Mouse (Mus musculus) right cerebral cortex, postnatal 25 days (tissue): Measurements from ENCODE around the gene Unc5a.

ENCODE experiments used
- DNase-seq: peaks from one replicate; pipeline ENCODE4 v3.0.0; 2022

Gene Unc5a

DNA sequence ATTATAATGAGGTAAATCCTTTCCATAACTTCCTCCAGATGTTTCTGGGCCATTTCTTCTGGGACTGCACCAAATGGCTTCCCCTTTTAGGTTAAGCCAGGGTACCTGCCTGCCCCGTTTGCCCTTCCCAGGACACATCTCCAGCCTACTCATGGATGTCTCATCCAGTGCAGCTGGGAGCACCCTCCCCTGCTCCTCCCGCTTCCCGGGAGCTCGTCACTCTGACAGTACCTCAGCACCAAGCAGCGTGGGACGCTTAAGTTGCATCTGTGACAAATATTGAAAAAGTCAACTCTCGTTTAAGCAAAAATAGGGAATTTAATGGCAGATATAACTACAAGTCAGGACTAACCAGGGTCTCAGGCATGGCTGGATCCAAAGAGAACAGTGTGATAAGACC, 8.1 kb downstream of the Unc5a start:
- no peak for DNase-seq

DNA sequence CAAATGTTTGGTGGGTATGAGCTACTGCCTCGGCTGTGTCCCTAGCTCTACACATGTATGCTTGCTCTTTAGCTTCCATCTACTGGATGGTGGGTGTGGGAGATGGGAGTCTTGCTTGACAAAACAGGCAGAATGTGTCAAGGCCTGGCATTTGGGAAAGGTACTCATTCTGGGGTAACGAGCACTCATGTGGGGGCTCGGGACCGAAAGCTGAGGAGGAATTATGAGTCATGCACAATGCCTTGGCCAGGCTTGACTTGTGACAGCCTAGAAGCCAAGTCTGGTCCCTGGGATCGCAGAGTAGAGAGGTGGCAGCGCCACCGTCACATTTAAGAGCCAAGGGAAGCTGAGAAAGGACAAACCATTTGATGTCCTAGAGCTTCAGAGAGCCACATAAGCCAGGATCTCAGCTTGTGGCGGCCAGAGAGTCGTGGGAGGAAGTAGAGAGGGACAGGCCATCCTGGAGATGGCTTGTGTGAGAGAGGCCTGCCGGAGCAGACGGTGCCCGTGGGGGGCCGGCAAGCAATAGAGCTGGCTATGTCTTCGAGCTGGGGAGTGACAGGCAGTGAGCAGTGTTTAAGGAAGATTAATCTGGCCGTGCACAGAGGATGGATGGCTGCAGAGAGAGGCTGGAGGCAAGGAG, 10.0 kb downstream of the Unc5a start:
- DNase-seq = no peak

DNA sequence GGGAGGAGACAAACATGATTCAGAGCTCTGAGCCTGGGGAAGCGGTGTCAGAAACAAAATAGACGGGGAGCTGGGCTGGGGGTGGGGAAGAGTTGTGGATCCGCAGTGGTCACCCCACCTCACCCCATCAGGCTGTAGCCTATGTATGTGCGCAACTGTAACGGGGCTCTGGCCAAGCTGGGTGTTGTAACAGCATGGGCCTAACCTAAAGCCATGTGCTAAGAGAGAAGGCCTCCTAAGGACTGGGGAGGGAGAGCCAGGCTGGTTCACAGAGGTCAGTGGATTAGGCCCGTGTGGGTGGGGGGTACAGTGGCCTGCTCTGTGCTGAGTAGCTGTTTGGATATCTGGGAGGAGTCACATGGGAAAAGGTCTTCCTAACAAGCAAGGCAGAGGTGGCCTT, 10.6 kb downstream of the Unc5a start:
- no peak for DNase-seq

DNA sequence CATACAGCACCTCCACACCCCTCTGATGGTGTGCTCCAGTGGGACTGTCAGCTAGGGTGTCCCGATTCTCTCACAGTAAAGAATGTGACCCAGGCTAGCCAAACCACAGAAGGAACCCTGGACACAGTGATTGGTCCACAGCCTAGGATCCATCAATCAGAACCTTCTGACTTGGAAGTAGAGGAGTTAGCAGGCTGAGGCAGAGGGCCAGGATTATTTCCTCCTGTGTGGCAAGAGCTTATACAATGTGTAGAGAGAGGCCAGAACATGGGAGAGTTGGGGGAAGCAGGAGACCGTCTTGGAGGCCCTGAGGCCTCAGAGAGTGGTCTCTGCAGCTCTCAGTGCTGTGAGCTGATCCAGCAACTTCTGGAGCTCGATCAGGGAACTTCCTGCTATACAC, 11.3 kb downstream of the Unc5a start:
- DNase-seq = no peak

DNA sequence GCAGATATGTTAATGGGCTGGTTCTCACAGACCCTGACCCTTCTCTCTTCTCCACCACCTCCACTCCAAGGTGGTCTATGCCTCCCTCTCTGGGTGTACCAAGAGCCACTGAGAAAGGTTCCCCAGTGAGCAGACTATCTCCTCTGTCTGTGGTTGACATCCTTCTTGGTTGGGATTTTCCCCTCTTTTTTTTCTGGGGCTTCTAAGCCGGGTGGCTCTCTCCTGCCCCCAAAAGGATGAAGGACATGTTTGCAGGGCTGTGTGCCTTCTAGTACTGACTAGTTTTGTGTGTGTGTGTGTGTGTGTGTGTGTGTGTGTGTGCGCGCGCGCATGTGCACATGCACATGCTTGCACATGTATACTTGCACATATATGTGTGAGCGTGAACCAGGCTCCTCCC, 16.0 kb downstream of the Unc5a start:
- DNase-seq = no peak

DNA sequence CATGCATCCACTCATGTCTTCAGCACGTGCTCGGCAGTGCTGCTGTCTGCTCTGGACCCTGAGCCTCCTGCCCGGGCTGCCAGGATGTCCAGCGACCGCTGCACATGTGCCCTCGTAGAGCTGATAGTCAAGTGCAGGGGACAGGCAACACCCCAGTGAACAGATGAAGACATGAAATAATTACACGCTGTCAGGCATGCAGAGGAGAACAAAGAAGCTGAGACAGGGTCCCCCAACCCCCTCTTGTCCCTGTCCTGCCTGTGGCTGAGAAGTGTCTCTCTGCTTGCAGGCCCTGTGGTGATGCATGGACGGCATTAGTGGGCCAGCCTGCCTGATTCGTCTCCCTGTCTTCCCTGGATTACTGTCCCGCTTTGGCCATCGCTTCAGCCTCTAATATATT, 18.3 kb downstream of the Unc5a start:
- DNase-seq = no peak

DNA sequence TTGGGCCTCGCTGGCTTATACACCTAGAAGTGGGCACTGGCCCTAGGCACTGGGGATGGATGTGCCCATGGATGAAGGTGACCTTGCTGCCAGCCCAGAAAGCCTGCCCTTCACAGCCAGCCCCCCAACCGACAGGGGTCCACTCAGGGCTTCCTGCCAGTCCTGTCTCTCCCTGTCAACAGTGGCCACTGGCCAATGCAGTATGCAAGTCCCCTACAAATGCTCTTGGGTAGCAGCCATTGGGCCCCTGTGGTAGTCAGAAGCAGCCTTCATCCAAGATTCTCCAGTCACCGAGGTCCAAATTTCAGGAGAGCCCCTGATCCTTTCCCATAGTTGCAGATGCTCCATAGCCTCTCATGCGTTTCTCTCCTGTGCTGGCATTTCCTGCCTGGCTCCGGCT, 19.4 kb downstream of the Unc5a start:
- DNase-seq = no peak

DNA sequence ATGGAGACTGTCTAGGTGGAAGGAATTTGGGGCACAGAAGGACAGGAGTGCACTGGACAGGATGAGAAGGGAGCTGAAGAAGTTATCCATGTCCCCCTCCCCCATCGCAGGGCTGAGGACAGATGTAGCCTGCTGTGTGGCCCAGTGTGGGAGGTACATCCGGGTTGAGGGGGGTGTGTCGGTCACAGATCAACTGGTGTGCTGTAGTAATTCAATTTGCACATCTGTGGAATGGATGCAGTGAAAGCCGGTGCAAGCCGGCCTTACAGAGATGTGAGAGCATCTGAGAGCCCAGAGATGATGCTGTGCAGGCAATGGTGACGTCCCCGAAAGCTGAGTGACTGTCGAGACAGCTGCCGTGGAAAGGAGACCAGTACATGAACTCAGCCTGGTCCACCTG, 20.3 kb downstream of the Unc5a start:
- DNase-seq = no peak

DNA sequence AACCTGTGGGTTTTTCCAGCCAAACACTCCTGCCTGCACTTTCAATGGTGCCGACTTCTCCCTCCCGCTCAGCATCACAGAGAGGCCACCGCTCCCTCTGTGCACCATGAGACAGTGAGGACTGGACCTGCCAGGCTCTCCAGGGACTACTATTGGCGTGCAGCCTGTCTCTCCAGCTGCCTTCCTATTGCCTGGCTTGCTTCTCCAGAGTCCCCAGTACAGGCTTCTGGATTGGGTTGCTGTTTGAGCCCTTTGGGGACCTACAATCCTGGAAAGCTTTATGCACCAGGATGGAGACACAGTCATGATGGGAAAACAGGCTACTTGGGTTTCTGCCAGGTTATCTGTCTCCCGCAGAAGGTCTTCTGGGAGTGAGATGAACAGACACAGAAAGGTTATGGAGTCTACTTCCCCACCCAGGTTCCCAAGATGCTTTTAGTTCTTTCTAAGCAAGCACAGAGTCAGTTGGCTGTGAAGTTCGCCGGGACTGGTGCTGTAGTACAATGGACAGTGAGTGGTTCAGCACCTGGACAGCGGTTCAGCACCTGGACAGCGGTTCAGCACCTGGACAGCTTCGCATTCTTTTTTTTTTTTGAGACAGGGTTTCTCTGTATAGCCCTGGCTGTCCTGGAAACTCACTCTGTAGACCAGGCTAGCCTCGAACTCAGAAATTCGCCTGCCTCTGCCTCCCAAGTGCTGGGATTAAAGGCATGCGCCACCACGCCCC, 21.5 kb downstream of the Unc5a start:
- DNase-seq = no peak

DNA sequence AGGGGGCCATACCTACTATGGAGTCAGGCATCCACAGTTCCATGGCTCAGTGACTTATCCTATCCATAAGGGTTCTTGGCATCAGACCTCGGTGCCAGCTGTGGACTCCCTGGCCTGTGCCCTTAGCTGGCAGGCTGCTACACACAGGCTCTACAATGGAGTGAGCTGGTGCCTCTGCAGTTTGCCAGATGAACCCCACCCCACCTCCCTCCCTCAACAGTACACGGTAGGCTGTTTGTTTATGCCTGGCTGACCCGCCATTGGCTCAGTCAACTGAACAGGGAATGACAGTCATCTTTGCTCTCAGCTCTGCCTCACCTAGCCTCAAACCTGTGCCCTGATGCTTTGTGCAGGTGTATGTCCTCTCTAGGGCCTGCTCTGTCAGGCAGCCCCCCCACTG, 26.3 kb downstream of the Unc5a start:
- no peak for DNase-seq

DNA sequence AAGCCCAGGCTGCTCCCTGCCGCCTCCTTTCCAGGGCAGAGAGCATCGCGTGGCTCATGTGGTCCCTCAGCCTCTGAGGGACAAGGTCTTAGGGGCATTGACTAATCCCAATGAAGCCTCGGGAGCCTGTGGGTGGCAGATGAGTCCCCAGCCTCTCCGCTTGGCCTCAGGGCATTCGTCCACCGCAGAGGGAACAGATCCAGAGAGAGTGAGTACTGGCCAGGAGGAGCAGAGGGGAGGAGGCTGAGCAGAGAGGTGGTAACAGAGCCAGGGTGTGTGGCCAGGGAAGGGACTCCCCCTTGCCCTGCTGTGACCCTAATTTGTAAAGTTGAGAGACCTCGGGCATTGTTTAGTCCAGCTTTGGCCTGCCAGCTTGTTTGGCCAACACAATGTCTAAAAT, 29.6 kb downstream of the Unc5a start:
- DNase-seq = no peak

DNA sequence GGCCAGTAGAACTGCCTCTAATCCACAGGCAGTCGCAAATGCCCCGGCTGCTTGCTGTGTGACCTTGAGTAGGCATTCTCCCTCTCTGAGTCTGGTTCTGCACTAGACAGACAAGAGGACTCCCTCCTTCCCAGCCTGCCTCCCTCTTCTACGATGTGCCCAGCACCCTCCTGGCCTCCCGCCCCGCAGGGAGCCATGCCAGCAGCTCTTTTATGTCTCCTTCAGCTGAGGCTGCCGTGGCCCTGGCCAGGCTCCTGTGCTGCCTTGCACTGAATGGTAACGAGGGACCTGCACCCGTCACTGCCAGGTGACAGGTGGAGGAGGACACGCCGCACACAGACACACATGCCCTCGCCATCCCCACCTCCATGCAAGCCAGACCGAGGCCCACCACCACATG, 31.7 kb downstream of the Unc5a start:
- DNase-seq = no peak

DNA sequence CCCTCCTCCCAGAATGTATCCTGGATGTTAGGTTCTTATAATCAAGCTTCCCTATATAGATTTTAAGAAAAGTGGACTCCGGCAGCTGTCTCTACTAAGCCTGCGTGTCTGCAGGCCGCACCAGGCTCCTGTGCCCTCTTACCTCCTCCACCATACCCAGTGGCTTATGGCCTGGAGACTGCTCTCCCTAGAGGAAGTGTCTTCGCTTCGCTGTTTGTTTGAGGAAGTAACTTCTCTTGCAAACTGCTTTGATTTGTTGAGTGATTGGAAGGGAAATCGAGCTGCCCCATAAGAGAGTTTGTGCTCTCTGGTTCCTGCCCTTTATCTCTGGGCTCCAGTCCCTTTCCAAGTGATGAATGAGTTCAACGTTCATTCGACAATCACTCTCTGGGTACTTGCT, 33.8 kb downstream of the Unc5a start:
- DNase-seq = no peak

DNA sequence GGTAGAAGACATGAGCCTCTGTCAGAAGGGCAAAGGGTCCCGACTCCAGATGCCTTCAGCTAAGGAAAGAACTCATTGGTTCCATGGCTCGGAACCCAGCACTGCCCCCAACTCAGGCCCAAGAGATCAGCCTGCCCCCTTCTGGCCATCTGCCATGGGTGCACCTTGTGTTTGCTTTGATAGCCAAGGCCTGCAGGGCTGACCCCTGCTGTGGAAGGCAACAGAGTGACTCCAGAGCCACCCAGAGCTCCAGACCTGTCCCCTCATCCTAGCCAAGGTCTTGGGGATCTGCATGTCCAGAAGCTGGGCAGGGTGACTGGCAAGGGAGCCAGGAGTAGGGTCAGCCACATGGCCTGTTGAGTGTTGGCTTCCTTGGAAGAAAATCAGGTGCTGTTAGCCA, 34.4 kb downstream of the Unc5a start:
- DNase-seq = no peak

DNA sequence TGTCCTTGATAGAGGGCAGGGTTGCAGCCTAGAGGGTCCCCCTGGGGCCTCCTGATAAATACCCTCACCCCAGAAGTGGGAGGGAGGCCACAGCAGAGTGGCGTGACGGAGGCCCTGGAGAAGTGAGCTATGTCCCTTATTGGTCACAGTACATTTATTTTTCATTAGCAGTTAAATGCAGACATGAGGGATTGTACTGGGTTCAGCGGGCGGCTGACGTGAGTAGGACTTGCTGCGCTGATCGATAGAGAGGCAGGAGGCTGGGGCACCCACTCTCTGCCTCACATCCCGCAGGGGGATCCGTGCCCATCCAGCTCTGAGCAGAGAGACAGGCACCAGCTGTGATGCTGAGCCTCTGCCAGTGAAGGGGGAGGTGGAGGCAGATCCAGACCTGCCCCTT, 38.2 kb downstream of the Unc5a start:
- DNase-seq = no peak

DNA sequence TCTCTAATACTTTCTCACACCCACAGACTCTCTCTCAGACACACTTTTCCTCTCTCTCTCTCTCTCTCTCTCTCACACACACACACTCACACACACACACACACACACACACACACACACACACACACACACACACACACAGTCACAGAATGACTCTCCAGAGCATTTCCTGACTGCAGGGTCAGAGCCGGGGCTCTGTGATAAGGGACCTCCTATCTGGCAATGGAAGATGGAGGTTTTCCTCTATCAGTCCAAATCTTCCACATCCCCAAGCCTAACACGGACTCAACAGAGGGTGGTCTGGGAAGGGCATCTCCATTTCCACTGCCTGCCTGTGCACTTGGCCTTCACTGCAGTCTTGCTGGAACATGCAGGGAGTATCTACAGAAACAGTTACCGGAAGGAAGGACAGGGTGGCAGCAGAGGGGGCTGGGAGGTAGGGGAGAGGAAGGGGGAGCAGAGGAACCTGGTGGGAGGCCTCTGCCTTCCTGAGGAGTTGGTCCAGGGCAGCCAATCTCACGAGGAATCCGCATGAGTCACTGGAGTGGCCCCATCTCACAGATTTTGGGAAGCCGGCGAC, 39.1 kb downstream of the Unc5a start:
- DNase-seq = no peak

DNA sequence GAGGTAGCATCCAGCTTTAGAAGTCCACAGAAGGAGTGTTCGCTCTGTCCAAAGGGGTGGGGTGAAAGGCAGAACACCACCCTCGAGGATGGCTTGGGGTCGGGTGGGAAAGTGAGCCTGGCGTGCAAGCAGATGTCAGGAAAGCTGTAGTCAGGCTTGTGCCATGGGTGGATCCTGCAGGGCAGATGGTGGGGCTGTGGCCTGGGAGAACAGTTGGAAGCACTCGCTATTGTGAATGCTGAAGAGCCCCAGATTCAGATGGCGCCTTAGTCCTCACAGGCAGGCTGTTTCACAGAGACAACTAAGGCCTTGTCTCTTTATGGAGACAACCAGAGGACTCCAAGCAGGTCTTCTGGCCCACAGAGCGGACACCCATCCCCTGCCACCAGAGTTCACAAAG, 43.0 kb downstream of the Unc5a start:
- no peak for DNase-seq

DNA sequence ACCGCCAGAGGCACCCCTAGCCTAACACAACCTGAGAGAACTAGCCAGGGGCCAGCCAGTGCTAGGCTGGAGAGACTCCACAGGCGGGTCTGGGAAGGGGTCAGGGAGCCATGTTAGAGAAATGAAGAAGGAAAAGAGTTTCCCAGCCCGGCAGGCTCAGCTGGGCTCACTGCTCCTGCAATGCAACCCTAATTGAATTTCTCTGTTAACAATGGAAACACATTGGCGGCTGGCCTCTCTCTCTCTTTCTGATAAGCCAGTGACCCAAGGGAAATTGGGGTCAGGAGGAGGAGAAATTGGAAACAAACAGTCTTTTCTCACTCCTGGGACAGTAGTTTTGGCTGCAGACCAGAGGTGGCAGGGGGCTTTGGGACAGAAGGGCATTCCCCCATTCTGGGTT, 45.4 kb downstream of the Unc5a start:
- no peak for DNase-seq

DNA sequence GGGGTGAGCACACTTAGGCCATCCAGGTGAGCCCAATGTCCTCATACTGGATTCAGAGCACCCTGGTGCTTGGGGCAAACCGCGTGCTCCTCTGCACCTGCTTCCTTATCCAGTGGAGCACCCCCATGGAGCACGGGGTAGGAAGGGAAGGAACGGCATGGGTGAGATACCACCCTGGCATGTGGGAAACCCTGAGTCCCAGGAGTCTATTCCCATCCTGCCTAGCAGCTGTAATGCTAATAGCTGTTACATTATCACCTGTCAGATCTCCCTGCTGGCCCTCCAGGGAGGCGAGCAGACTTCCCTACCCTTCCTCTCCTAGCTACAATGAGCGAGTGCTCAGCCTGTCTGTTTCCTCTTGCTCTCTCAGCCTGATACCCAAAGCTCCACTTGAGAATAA, 46.0 kb downstream of the Unc5a start:
- no peak for DNase-seq

DNA sequence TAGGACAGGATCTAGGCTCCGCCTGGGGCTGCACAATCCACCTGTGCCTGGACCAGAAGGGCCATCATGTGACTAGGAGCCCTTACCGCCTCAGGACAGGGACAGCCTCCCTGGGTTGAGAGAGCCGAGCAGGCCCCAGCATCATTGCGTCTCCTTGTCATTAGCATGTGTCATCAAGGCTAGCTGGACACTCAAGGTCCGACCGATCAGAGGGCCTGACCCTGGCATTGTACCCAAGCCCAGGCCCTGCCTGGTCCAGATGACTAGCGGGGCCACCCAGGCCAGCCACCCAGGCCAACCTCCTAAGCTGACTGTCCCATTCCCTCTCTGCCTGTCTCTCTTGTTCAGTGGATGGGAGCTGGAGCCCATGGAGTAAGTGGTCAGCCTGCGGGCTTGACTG, 48.4 kb downstream of the Unc5a start:
- DNase-seq = no peak

DNA sequence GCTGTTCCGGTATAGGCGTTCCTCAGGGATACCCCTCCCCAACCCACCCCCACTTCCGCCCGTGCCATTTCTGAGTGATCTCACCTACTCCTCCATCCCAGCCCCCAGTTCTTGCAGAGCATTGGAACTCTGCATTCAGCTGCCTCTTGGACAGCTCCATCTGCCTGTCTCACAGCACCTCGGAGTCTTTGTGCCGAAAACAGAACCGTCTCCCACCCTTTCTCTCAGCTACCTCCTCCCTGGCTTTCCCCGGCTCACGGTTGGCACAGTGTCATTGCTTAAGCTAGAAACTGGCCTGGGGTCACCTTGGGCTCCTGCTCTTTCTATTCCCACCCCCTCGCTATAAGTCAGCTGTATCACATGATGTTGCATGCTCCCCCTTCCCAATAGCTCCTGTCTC, 51.2 kb downstream of the Unc5a start:
- DNase-seq = peak; percentile 63

DNA sequence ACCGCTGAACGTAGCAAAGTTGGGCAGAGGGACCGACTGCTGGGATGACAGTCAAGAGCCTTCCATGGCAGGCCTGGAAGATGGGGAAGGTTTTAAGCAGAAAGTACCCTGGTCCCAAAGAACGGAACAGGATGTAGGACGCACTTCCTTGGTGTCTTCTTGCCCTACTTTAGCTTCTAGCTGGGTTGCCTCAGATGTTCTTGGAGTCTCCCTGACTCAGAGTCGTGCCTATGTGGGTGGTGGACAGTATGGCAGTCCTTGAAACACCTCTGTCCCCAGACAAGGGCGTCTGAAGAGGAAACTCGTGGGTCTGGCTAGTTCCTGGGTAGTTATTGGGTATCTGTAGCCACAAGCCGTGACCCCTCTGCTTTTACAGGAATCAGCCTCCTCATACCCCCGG, 52.9 kb downstream of the Unc5a start:
- no peak for DNase-seq

DNA sequence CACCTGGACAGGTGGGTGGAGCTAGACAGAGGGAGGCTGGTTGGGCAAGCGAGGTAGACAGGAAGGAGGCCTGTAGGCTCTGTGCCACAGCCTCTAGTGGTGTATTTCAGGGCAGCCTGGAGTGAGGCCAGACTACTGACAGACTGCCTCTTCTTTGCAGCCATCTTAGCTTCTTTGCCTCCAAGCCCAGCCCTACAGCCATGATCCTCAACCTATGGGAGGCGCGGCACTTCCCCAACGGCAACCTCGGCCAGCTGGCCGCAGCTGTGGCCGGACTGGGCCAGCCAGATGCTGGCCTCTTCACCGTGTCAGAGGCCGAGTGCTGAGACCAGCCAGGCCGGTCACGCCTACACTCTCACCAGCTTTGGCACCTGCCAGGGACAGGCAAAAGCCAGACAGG, 55.4 kb downstream of the Unc5a start:
- no peak for DNase-seq

DNA sequence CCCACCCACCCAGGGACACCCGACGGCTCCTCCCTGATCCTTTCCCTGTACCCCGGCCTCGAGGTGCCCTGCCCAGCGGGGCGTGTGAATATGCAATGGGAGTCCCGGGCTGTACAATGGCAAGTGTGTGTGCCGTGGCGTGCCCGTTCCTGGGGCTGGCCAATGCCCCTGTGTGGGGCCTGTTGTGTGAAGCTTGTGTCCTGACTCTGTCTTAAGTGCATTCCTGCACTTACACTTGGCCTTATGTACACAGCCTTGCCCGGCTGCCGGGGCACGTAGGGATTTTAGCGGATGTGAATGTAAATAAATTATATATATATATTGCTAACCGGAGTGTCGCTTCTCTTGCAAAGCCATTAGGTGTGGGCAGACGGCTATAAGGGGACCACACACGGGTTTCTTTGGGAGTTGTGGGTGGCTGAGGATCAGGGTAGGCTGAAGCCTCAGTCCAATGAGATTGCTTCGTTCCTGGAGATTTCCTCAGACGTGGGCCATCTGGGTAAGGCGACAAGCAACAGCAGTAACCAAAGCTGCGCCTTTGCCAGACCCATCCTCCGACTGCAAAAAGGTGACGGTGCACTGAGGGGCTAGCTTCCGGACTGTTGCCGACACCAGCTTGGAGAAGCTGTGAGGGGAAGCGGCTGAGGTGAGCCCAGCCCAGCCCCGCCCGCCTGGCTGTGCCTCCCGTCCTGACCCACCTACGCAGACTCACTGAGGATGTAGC, 56.6 kb downstream of the Unc5a start:
- DNase-seq = peak; percentile 39
